ENCODE assay signal across 8 mouse cellular contexts in the genomic region with DNA sequence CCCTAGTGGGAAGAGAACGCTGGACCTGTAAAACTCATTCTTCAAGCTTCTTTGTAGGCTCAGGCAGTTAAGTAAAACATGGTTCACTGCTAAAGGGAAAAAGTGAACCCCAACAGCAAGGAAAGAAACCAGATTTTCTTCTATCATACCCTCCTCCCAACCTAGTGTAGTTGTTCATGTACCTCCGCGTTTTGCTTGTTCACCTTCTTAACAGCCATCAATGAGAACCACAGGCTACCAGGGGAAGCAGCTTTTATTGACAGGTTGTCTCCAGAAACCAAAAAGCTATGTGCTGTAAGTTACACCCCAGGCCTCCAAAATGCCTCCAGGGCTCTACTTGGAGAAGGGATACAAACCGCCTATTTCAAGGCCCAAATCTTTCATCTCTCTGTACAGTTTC. TPM values are rescaled to one million over a fixed set of nuclear protein-coding genes. Genes with fewer than 3 reads are reported as not detected.
DNase-seq lines count a peak whose midpoint lies in the region; ATAC-seq and TF ChIP-seq lines count a peak whose summit lies in the region.

No protein-coding gene starts in this region.

- H3K4me1 ChIP-seq in intestine, embryonic 14.5 days (replicated peaks; ENCODE audit: control insufficient read depth, insufficient read depth, low read length), result peaks cover 6% of the 10 kb centered on the region

- peak overlapping the region; percentile 93 for H3K27ac ChIP-seq in layer of hippocampus, adult 2 months
- peak overlapping the region; percentile 87; the same call in 1 of the 2 replicates for H3K27ac ChIP-seq in intestine, embryonic 14.5 days (ENCODE audit: low read depth)

- H3K79me2 ChIP-seq in myocyte (ENCODE audit: control insufficient read depth, insufficient read depth), result peaks cover 35% of the 10 kb centered on the region

- no peak for TF ChIP-seq POLR2A in myocyte (IDR thresholded peaks at IDR 0.05; ENCODE audit: insufficient read length, low read depth)

- 67% methylated on average over 4 of the region's 4 CpGs for whole genome bisulfite sequencing in intestine, embryonic 14.5 days

- no peak for ATAC-seq in intestine, embryonic 14.5 days (replicated peaks; ENCODE audit: low FRiP score, low TSS enrichment, low read depth)
- no peak for ATAC-seq in megakaryocyte-erythroid progenitor cell, adult 5-6 weeks (replicated peaks; ENCODE audit: low FRiP score, low TSS enrichment, poor library complexity, severe bottlenecking)

- no peak overlapping the region; the same call in 1 of the 2 replicates for H3K4me3 ChIP-seq in layer of hippocampus, adult 2 months
- peak overlapping the region; percentile 93; the same call in 1 of the 2 replicates for H3K4me3 ChIP-seq in intestine, embryonic 14.5 days (ENCODE audit: low read depth, low read length)
- peak overlapping the region; percentile 52 for H3K4me3 ChIP-seq in myocyte

- peak; percentile 8 to 46 for DNase-seq in adrenal gland, adult (ENCODE audit: inconsistent age in 2 of 2, low spot score in 1 of 2)
- no peak for DNase-seq in adrenal gland, postnatal 14 days
- DNase-seq in layer of hippocampus, adult 2 months (ENCODE audit: low spot score in 2 of 2), result no peak
- DNase-seq in layer of hippocampus, postnatal 36 days, result no peak
- DNase-seq in intestine, embryonic 14.5 days (ENCODE audit: low spot score), result no peak
- no peak for DNase-seq in right cerebral cortex, postnatal 14 days

- peak overlapping the region; percentile 82 for H3K4me2 ChIP-seq in intestine, embryonic 14.5 days (ENCODE audit: low read length)
- peak overlapping the region; percentile 57 for H3K4me2 ChIP-seq in myocyte (ENCODE audit: low read depth)

- no peaks in the 10 kb centered on the region for H3K9me3 ChIP-seq in intestine, embryonic 14.5 days (ENCODE audit: control insufficient read depth, low read length)

- H3K27me3 ChIP-seq in intestine, embryonic 14.5 days (replicated peaks; ENCODE audit: control insufficient read depth, insufficient read depth, low read length), result no peaks in the 10 kb centered on the region
- no peaks in the 10 kb centered on the region for H3K27me3 ChIP-seq in myocyte (ENCODE audit: control insufficient read depth, insufficient read depth, insufficient read length)

- H3ac ChIP-seq in myocyte (ENCODE audit: control insufficient read depth, insufficient read length), result peak overlapping the region; percentile 27

- no peak for TF ChIP-seq CTCF in layer of hippocampus, adult 2 months (conservative IDR thresholded peaks at IDR 0.05)

- H3K9ac ChIP-seq in intestine, embryonic 14.5 days (ENCODE audit: low read length), result no peak overlapping the region

- H3K36me3 ChIP-seq in intestine, embryonic 14.5 days (ENCODE audit: control insufficient read depth, insufficient read depth, low read length), result peaks cover 50% of the 10 kb centered on the region
- peaks cover 6% of the 10 kb centered on the region for H3K36me3 ChIP-seq in myocyte (ENCODE audit: control insufficient read depth, insufficient read depth)

TF ChIP-seq in myocyte, 11 proteins besides CTCF, POLR2A, EP300 and RAD21:
- TF ChIP-seq TCF3 (IDR thresholded peaks at IDR 0.05; ENCODE audit: insufficient read length, low read depth) (no peak), CEBPB (IDR thresholded peaks at IDR 0.05; ENCODE audit: insufficient read depth, poor library complexity, severe bottlenecking) (no peak), MYOD1 (IDR thresholded peaks at IDR 0.05; ENCODE audit: control insufficient read depth in 1 of 3, insufficient read length in 2 of 3, low read depth in 2 of 3) (no peak)

RNA-seq across cellular contexts. Expression of a gene that starts 0.5 kb away (rescaled TPM):
- total RNA-seq in adrenal gland, postnatal 14 days (2021), result 36.5 and 37.2 TPM in 2 replicates
- 10 to 100 TPM; 61.9 to 76.6 TPM for total RNA-seq in layer of hippocampus, adult 2 months (2021)
- 10 to 100 TPM; 66.9 to 70.5 TPM for total RNA-seq in layer of hippocampus, postnatal 36 days (2021)
- 63.0 and 68.1 TPM in 2 replicates for polyA plus RNA-seq in intestine, embryonic 14.5 days (2014; fragmentation: Nextera tagmentation; extraction: Ambion mirVana)
- polyA plus RNA-seq in myocyte (2012; fragmentation: generic; extraction: Trizol), result 21.0 TPM
- 44.1 and 50.1 TPM in 2 replicates for total RNA-seq in megakaryocyte-erythroid progenitor cell, adult 5-6 weeks (2014; fragmentation: Nextera tagmentation)
- total RNA-seq in megakaryocyte-erythroid progenitor cell, adult 5-6 weeks (2017), result 16.9 and 33.0 TPM in 2 replicates

RNA-seq across cellular contexts. Expression of a gene that starts 6.5 kb away (rescaled TPM):
- 128 and 133 TPM in 2 replicates for total RNA-seq in adrenal gland, postnatal 14 days (2021)
- 100 to 1,000 TPM; 105 to 113 TPM for total RNA-seq in layer of hippocampus, adult 2 months (2021)
- 100 to 1,000 TPM; 101 to 112 TPM for total RNA-seq in layer of hippocampus, postnatal 36 days (2021)
- 105 and 114 TPM in 2 replicates for polyA plus RNA-seq in intestine, embryonic 14.5 days (2014; fragmentation: Nextera tagmentation; extraction: Ambion mirVana)
- polyA plus RNA-seq in myocyte (2012; fragmentation: generic; extraction: Trizol), result 116 TPM
- 74.8 and 83.3 TPM in 2 replicates for total RNA-seq in megakaryocyte-erythroid progenitor cell, adult 5-6 weeks (2014; fragmentation: Nextera tagmentation)
- 65.6 and 72.6 TPM in 2 replicates for total RNA-seq in megakaryocyte-erythroid progenitor cell, adult 5-6 weeks (2017)

RNA-seq across cellular contexts. Expression of a gene that starts 7.3 kb away (rescaled TPM):
- 34.8 and 38.1 TPM in 2 replicates for total RNA-seq in adrenal gland, postnatal 14 days (2021)
- total RNA-seq in layer of hippocampus, adult 2 months (2021), result 10 to 100 TPM; 31.2 to 42.1 TPM
- total RNA-seq in layer of hippocampus, postnatal 36 days (2021), result 10 to 100 TPM; 28.0 to 31.4 TPM
- 48.6 and 51.5 TPM in 2 replicates for polyA plus RNA-seq in intestine, embryonic 14.5 days (2014; fragmentation: Nextera tagmentation; extraction: Ambion mirVana)
- polyA plus RNA-seq in myocyte (2012; fragmentation: generic; extraction: Trizol), result 11.7 TPM
- total RNA-seq in megakaryocyte-erythroid progenitor cell, adult 5-6 weeks (2014; fragmentation: Nextera tagmentation), result 114 and 123 TPM in 2 replicates
- total RNA-seq in megakaryocyte-erythroid progenitor cell, adult 5-6 weeks (2017), result 18.1 and 29.5 TPM in 2 replicates

RNA-seq across cellular contexts. Expression of a gene that starts 18.2 kb away (rescaled TPM):
- total RNA-seq in adrenal gland, postnatal 14 days (2021), result 31.1 and 34.1 TPM in 2 replicates
- total RNA-seq in layer of hippocampus, adult 2 months (2021), result 10 to 100 TPM; 73.1 to 79.3 TPM
- 10 to 100 TPM; 68.5 to 76.8 TPM for total RNA-seq in layer of hippocampus, postnatal 36 days (2021)
- polyA plus RNA-seq in intestine, embryonic 14.5 days (2014; fragmentation: Nextera tagmentation; extraction: Ambion mirVana), result 65.5 and 68.4 TPM in 2 replicates
- polyA plus RNA-seq in myocyte (2012; fragmentation: generic; extraction: Trizol), result 19.3 TPM
- total RNA-seq in megakaryocyte-erythroid progenitor cell, adult 5-6 weeks (2014; fragmentation: Nextera tagmentation), result 34.5 and 55.7 TPM in 2 replicates
- total RNA-seq in megakaryocyte-erythroid progenitor cell, adult 5-6 weeks (2017), result 15.2 and 24.0 TPM in 2 replicates

RNA-seq across cellular contexts. Expression of a gene that starts 37.1 kb away (rescaled TPM):
- 875 and 896 TPM in 2 replicates for total RNA-seq in adrenal gland, postnatal 14 days (2021)
- 100 to 1,000 TPM; 254 to 273 TPM for total RNA-seq in layer of hippocampus, adult 2 months (2021)
- total RNA-seq in layer of hippocampus, postnatal 36 days (2021), result 100 to 1,000 TPM; 275 to 286 TPM
- 247 and 258 TPM in 2 replicates for polyA plus RNA-seq in intestine, embryonic 14.5 days (2014; fragmentation: Nextera tagmentation; extraction: Ambion mirVana)
- polyA plus RNA-seq in myocyte (2012; fragmentation: generic; extraction: Trizol), result 409 TPM
- total RNA-seq in megakaryocyte-erythroid progenitor cell, adult 5-6 weeks (2014; fragmentation: Nextera tagmentation), result 273 and 313 TPM in 2 replicates
- total RNA-seq in megakaryocyte-erythroid progenitor cell, adult 5-6 weeks (2017), result 280 and 331 TPM in 2 replicates

Comparison
In these comparisons a context has a peak if more than half of its experiments do, and no peak if none do; other contexts are left out.
1. DNase-seq: peak in adrenal gland, adult (2 of 2); none in adrenal gland, postnatal 14 days (single experiment), layer of hippocampus, adult 2 months (0 of 2), layer of hippocampus, postnatal 36 days (0 of 2), intestine, embryonic 14.5 days (single experiment) and right cerebral cortex, postnatal 14 days (single experiment).